Mouse (Mus musculus) gastrocnemius, postnatal 14 days (tissue): ENCODE measurements at regions not wholly inside any gene's neighbourhood (a gene's known extent, or its start where the extent isn't known, plus 50 kb on each side); places are given as distances from the start of the nearest gene placed in this dataset.

Source experiments
- DNase-seq: peaks from one replicate; pipeline ENCODE4 v3.0.0; 2021; ENCODE audit warnings: mixed read lengths
- intact Hi-C: fragments of 180-260 bp; cut with DNase I; formaldehyde crosslinking; loops from one replicate; pipeline ENCODE4 v1.15.1; 2025; ENCODE audit warnings: low total_unique reads

DNA sequence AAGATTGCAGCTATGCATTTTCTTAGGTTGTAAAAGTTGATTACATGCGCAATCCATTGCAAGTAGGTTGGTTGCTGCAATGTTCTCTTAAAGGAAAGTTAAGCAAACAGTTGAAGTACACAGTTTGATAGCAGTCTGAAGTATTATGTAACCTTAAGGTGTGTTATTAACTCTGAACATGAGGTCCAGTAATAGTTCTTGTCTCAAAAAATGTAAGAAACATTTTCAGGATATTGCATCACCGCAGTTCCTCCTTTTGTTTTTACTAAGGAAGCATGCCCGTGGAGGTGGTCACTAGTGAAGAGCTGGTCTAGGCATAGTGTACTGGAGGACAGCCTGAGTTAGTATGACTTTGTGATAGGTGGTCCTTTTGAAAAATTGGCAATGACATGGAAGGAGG lies 339.4 kb upstream of the Cldn34d start:
- intact Hi-C loops: loop anchor here (10.0 kb wide), 1 partner anchor 107 kb away; no protein-coding TSS in a partner anchor
- no peak for DNase-seq

DNA sequence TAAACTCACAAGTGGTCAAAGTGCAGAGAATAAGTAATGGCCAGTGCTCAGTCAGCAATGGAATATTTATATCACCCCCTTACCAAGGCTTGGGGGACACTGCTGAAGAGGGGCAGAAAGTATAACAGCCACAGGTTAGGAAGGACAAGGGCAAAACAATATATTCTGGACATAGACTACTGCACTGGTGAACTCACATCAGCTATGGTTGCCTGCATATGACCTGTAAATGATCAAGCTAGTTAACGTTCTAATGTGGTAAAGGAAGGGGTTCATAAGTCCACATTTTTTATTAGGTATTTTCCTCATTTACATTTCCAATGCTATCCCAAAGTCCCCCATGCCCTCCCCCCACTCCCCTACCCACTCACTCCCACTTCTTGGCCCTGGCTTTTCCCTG lies 335.6 kb upstream of the Cldn34d start:
- intact Hi-C loops: no loop called here
- no peak for DNase-seq
